Mouse (Mus musculus): Measurements from ENCODE around the gene Fam126b.
A peak's percentile ranks its signal among the peaks of the same experiment; 100 is the strongest.
"Not testable (repeated sequence)": the region's sequence is repeated elsewhere in the genome, so short reads cannot be mapped to it uniquely, and the experiment has no call there.

Gene Fam126b

GRCm38 (mm10) chr1:58586171-58586997 lies at the start of gene Fam126b, which contains the start of gene Ndufb3:
Gene Fam126b (minus strand): TSS chr1:58586323.
Gene Ndufb3 (plus strand): TSS chr1:58586384.
- DNase-seq: peak; percentile 90

GRCm38 (mm10) chr1:58628847-58629246 lies 42.7 kb upstream of the Fam126b start:
- not testable (repeated sequence) for DNase-seq

- DNase-seq: no peak
Measured at GRCm38 (mm10) chr1:58621996-58622748, 36.0 kb upstream of the Fam126b start.

- DNase-seq: peak; percentile 30
Measured at GRCm38 (mm10) chr1:58621251-58621650, 35.1 kb upstream of the Fam126b start.

GRCm38 (mm10) chr1:58618766-58619165 lies 32.6 kb upstream of the Fam126b start:
- DNase-seq: no peak

- no peak for DNase-seq
Measured at GRCm38 (mm10) chr1:58617978-58618668, 32.0 kb upstream of the Fam126b start.

- no peak for DNase-seq
Measured at GRCm38 (mm10) chr1:58617076-58617475, 31.0 kb upstream of the Fam126b start.

GRCm38 (mm10) chr1:58616176-58616575 lies 30.1 kb upstream of the Fam126b start:
- no peak for DNase-seq

GRCm38 (mm10) chr1:58615146-58615545 lies 29.0 kb upstream of the Fam126b start:
- no peak for DNase-seq

- peak; percentile 86 for DNase-seq
Measured at GRCm38 (mm10) chr1:58614424-58614823, 28.3 kb upstream of the Fam126b start.

- DNase-seq: no peak
Measured at GRCm38 (mm10) chr1:58613786-58614185, 27.7 kb upstream of the Fam126b start.

GRCm38 (mm10) chr1:58610611-58611010 lies 24.5 kb upstream of the Fam126b start:
- DNase-seq: no peak

- DNase-seq: peak; percentile 17
Measured at GRCm38 (mm10) chr1:58610166-58610565, 24.0 kb upstream of the Fam126b start.

- peak; percentile 44 for DNase-seq
Measured at GRCm38 (mm10) chr1:58609591-58609990, 23.5 kb upstream of the Fam126b start.

GRCm38 (mm10) chr1:58603738-58604137 lies 17.6 kb upstream of the Fam126b start:
- DNase-seq: no peak

- no peak for DNase-seq
Measured at GRCm38 (mm10) chr1:58602681-58603080, 16.6 kb upstream of the Fam126b start.

- DNase-seq: no peak
Measured at GRCm38 (mm10) chr1:58587491-58587890, 1.4 kb upstream of the Fam126b start.

GRCm38 (mm10) chr1:58585373-58586170 lies 551 bp downstream of the Fam126b start:
- no peak for DNase-seq

- DNase-seq: no peak
Measured at GRCm38 (mm10) chr1:58584271-58584670, 1.9 kb downstream of the Fam126b start.

- no peak for DNase-seq
Measured at GRCm38 (mm10) chr1:58582611-58583010, 3.5 kb downstream of the Fam126b start.

GRCm38 (mm10) chr1:58579179-58579578 lies 6.9 kb downstream of the Fam126b start:
- DNase-seq: no peak

- no peak for DNase-seq
Measured at GRCm38 (mm10) chr1:58570437-58570836, 15.7 kb downstream of the Fam126b start.
